Mouse (Mus musculus) heart, embryonic 12.5 days (tissue): ENCODE measurements around the gene Gm20388. TPM values are rescaled to one million over a fixed set of nuclear protein-coding genes. Genes with fewer than 3 reads are reported as not detected.

Experiments used
- ATAC-seq: fragments of 200-750 bp; cut with Nextera tagmentation; 2 replicates; pipeline ENCODE4 v1.8.0; 2017; ENCODE audit warnings: moderate TSS enrichment, moderate library complexity; ENCODE audit not compliant: insufficient number of reproducible peaks, low FRiP score
- H3K27ac ChIP-seq: fragments of 300-500 bp; sonication (generic); 2 replicates; pipeline ENCODE4 v1.5.1; 2016; ENCODE audit warnings: mild to moderate bottlenecking, moderate library complexity; ENCODE audit not compliant: poor library complexity, severe bottlenecking
- H3K27me3 ChIP-seq: fragments of 300-500 bp; sonication (generic); replicated peaks from 2 replicates; pipeline ENCODE4 v1.6.1; 2016; ENCODE audit warnings: mild to moderate bottlenecking, moderate library complexity
- H3K36me3 ChIP-seq: fragments of 300-500 bp; sonication (generic); 2 replicates; pipeline ENCODE4 v1.6.1; 2016; ENCODE audit warnings: mild to moderate bottlenecking, moderate library complexity
- H3K4me1 ChIP-seq: fragments of 300-500 bp; sonication (generic); replicated peaks from 2 replicates; pipeline ENCODE4 v1.6.1; 2016; ENCODE audit warnings: mild to moderate bottlenecking
- H3K4me2 ChIP-seq: fragments of 300-500 bp; sonication (generic); 2 replicates; pipeline ENCODE4 v1.6.1; 2016; ENCODE audit warnings: mild to moderate bottlenecking, moderate library complexity
- H3K4me3 ChIP-seq: fragments of 300-500 bp; sonication (generic); 2 replicates; pipeline ENCODE4 v1.5.1; 2016; ENCODE audit warnings: mild to moderate bottlenecking
- H3K9ac ChIP-seq: fragments of 300-500 bp; sonication (generic); 2 replicates; pipeline ENCODE4 v1.6.1; 2016; ENCODE audit warnings: mild to moderate bottlenecking, moderate library complexity
- H3K9me3 ChIP-seq: fragments of 300-500 bp; sonication (generic); replicated peaks from 2 replicates; pipeline ENCODE4 v1.6.1; 2016; ENCODE audit warnings: mild to moderate bottlenecking, moderate library complexity
- WGBS: fragments of 180-500 bp; shearing (Covaris S2); methylation state at CpG from one replicate; pipeline ENCODE4 v1.1.7; 2016; 5-methylcytosine and 5-hydroxymethylcytosine counted together
- polyA plus RNA-seq: library from polyadenylated mRNA; unstranded; fragments of >200 nt; fragmentation: Nextera tagmentation; extraction: Ambion mirVana; gene quantifications from 2 replicates; pipeline ENCODE4 v1.2.1, GENCODE M21; 2016

Gene Gm20388
- polyA plus RNA-seq, 1 experiment from 2014 or later = not detected

DNA sequence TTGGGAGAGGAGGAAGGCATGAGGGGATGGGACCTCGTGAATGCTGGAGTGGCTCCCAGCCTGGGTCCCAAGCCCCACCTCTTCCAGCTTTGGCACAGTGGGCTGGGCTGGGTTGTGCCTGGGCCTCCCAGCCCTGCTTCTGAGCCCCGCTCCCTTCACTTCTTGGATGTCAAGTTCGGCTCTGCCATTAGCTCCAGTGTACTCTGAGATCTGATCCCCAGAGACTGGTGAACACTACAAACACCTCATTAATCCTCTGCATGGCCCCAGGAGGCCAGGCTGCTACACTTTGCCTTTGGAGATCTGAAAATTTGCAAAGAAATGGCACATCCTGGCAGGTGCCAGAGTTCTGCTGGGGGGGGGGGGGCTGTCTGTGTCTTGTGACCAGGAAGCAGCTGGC, 1858.5 kb downstream of the Gm20388 start:
- 38% methylated on average over 3 of the region's 3 CpGs for WGBS
- Histone ChIP-seq H3K9ac (no peak overlapping the region), H3K4me2 (no peak overlapping the region), H3K9me3 (no peaks in the 10 kb centered on the region), H3K27ac (no peak overlapping the region), H3K36me3 (no peaks in the 10 kb centered on the region), H3K4me3 (no peak overlapping the region), H3K4me1 (no peaks in the 10 kb centered on the region), H3K27me3 (peaks cover 32% of the 10 kb centered on the region; the same call in 1 of the 2 replicates)
- ATAC-seq = no peak

GRCm38 (mm10) chr8:121769621-121770020, 1859.0 kb downstream of the Gm20388 start:
- H3K9ac ChIP-seq = no peak overlapping the region
- no peak overlapping the region for H3K4me3 ChIP-seq
- no peaks in the 10 kb centered on the region for H3K4me1 ChIP-seq
- H3K4me2 ChIP-seq = no peak overlapping the region
- WGBS = 85% methylated on average over 2 of the region's 2 CpGs
- H3K9me3 ChIP-seq = no peaks in the 10 kb centered on the region
- no peaks in the 10 kb centered on the region for H3K36me3 ChIP-seq
- no peak for ATAC-seq
- no peak overlapping the region for H3K27ac ChIP-seq
- H3K27me3 ChIP-seq = peaks cover 28% of the 10 kb centered on the region; the same call in 1 of the 2 replicates

DNA sequence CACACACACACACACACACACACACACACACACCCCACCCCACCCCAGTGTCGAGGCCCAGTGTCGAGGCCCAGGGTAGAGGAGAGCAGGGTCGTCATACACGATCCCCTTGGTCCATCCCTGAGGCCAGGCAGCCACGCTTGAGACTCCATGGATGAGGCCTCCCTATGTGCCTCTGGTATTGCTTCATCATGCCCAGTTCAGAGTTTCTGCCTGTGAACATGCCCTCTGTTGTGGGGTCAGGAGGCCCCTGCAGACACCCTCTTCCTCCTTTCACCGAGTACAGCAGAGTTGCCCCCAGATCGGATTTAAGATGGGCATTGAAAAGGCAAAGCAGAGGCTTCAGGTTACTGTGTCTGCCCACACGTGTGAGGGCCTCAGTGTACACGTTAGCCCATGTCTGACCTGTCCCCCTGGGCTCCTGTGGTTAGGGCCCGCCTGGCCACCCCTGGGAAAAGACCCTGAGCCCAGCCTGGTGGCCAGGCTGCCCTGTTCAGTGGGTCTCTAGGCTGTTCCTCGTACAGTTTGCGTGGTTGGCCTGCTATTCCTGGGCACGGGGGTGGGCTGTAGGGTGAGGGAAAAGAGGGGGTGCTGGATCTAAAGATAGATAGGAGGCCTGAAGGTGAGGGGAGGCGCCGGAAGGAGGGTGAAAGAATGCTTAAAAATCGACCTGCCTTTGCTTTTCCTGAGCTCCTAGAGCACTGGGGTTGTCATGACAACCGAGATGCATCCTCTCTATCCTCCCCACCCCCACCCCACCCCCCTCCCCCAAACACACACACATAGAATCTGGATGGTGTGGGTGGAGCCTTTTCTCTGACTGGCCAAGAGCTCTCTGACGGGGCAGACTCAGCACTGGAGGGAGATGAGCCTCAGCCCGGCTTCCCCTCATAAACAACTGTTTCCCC, 1860.5 kb downstream of the Gm20388 start:
- Histone ChIP-seq H3K4me2 (no peak overlapping the region), H3K27ac (no peak overlapping the region), H3K4me3 (no peak overlapping the region), H3K9me3 (no peaks in the 10 kb centered on the region), H3K9ac (no peak overlapping the region), H3K27me3 (peaks cover 21% of the 10 kb centered on the region; the same call in 1 of the 2 replicates), H3K36me3 (no peaks in the 10 kb centered on the region), H3K4me1 (no peaks in the 10 kb centered on the region)
- WGBS = 43% methylated on average over 19 of the region's 19 CpGs
- ATAC-seq = no peak

GRCm38 (mm10) chr8:121773876-121774275, 1863.2 kb downstream of the Gm20388 start:
- Histone ChIP-seq H3K27me3 (peaks cover 8% of the 10 kb centered on the region; the same call in 1 of the 2 replicates), H3K27ac (no peak overlapping the region), H3K4me1 (no peaks in the 10 kb centered on the region), H3K9me3 (no peaks in the 10 kb centered on the region), H3K9ac (no peak overlapping the region), H3K36me3 (no peaks in the 10 kb centered on the region), H3K4me2 (no peak overlapping the region), H3K4me3 (no peak overlapping the region)
- no peak for ATAC-seq
- WGBS = 81% methylated on average over 12 of the region's 12 CpGs

- no peak overlapping the region for H3K27ac ChIP-seq
- H3K4me1 ChIP-seq = peaks cover 38% of the 10 kb centered on the region
- no peak overlapping the region for H3K4me2 ChIP-seq
- H3K4me3 ChIP-seq = no peak overlapping the region
- no peaks in the 10 kb centered on the region for H3K27me3 ChIP-seq
- no peaks in the 10 kb centered on the region for H3K36me3 ChIP-seq
- ATAC-seq = no peak
- WGBS = 56% methylated on average over 5 of the region's 5 CpGs
- H3K9ac ChIP-seq = no peak overlapping the region
- H3K9me3 ChIP-seq = no peaks in the 10 kb centered on the region
Observed at GRCm38 (mm10) chr8:121782493-121782892, 1871.9 kb downstream of the Gm20388 start.

- Histone ChIP-seq H3K4me3 (no peak overlapping the region), H3K27ac (peak overlapping the region; percentile 93), H3K4me2 (peak overlapping the region; percentile 42), H3K9me3 (no peaks in the 10 kb centered on the region), H3K9ac (peak overlapping the region; percentile 69), H3K27me3 (no peaks in the 10 kb centered on the region), H3K36me3 (no peaks in the 10 kb centered on the region), H3K4me1 (peaks cover 39% of the 10 kb centered on the region)
- WGBS = 39% methylated on average over 10 of the region's 10 CpGs
- peak; percentile 82 for ATAC-seq
Observed at GRCm38 (mm10) chr8:121786542-121786941, 1875.9 kb downstream of the Gm20388 start.

DNA sequence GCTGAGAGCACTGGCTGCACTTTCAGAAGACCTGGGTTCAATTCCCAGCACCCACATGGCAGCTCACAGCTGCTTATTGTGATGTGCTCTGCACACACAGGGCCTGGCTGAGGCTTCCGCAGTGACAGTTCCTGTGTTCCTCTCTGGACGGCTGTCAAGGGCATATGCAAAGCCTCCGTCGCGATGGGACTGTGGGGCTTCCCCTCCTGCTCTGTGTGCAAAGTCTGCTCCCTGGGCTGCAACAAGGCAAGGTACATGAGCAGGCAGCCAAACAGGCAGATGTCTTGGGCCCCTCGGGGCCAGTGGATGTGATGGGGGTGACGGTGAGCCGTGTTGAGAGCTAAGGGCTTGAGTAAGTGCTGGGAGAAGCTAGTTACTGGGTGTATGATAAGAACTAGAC, 1878.1 kb downstream of the Gm20388 start:
- Histone ChIP-seq H3K4me3 (no peak overlapping the region), H3K9ac (no peak overlapping the region), H3K4me1 (peaks cover 50% of the 10 kb centered on the region), H3K27ac (no peak overlapping the region), H3K36me3 (no peaks in the 10 kb centered on the region), H3K4me2 (no peak overlapping the region), H3K27me3 (no peaks in the 10 kb centered on the region), H3K9me3 (no peaks in the 10 kb centered on the region)
- no peak for ATAC-seq
- WGBS = 67% methylated on average over 8 of the region's 8 CpGs

- Histone ChIP-seq H3K27me3 (no peaks in the 10 kb centered on the region), H3K9ac (no peak overlapping the region), H3K36me3 (peaks cover 27% of the 10 kb centered on the region), H3K9me3 (no peaks in the 10 kb centered on the region), H3K4me3 (no peak overlapping the region), H3K4me2 (no peak overlapping the region), H3K4me1 (peaks cover 27% of the 10 kb centered on the region), H3K27ac (no peak overlapping the region; the same call in 1 of the 2 replicates)
- 61% methylated on average over 7 of the region's 7 CpGs for WGBS
- ATAC-seq = no peak
Observed at GRCm38 (mm10) chr8:121792159-121792558, 1881.5 kb downstream of the Gm20388 start.

- Histone ChIP-seq H3K4me2 (no peak overlapping the region), H3K4me3 (no peak overlapping the region), H3K9ac (no peak overlapping the region), H3K9me3 (no peaks in the 10 kb centered on the region), H3K27ac (no peak overlapping the region; the same call in 1 of the 2 replicates), H3K27me3 (no peaks in the 10 kb centered on the region), H3K4me1 (peaks cover 27% of the 10 kb centered on the region), H3K36me3 (peaks cover 32% of the 10 kb centered on the region)
- 59% methylated on average over 4 of the region's 4 CpGs for WGBS
- ATAC-seq = no peak
Observed at GRCm38 (mm10) chr8:121792627-121793026, 1882.0 kb downstream of the Gm20388 start.

DNA sequence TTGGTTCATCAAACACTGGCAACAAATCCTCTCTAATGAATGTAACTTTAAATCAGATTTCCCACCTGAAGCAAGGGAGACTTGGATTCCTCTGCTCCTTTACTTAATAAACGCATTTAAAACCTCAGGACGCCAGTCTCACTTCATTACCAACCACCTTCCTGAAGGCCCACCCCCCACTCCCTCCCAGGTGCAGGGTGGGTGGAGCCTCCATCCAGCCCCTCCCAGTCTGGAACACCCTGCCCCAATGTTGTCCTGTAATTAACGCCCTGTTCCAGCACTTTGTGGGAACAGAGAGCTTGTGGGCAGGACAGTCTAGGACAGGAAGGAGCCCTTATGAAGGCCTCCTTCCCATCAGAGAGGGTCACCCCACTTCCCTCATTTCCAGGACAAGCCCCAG, 1883.5 kb downstream of the Gm20388 start:
- Histone ChIP-seq H3K9ac (no peak overlapping the region), H3K27me3 (no peaks in the 10 kb centered on the region), H3K9me3 (no peaks in the 10 kb centered on the region), H3K4me1 (peaks cover 42% of the 10 kb centered on the region), H3K4me3 (no peak overlapping the region), H3K36me3 (peaks cover 40% of the 10 kb centered on the region), H3K27ac (no peak overlapping the region), H3K4me2 (no peak overlapping the region)
- ATAC-seq = no peak
- 50% methylated on average over 3 of the region's 3 CpGs for WGBS

DNA sequence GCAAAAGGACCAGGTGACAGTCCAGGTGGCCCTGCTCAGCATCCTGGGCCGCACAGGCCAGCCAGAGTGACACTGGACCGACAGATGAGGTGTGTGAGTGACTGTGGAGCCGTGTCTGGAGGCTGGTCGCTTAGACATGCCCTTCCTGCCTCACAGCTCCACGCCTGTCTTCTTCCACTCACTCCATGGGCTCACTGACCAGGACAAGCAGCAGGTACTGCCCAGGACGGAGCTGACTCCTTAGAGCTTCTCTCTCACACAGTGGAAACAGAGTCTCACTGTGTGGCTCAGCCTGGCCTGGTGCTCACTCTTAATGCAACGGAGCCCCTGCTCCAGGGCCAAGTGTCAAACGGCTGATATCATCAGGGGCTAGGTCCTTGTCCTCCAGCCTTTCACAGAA, 1884.8 kb downstream of the Gm20388 start:
- no peaks in the 10 kb centered on the region for H3K9me3 ChIP-seq
- H3K9ac ChIP-seq = no peak overlapping the region
- no peaks in the 10 kb centered on the region for H3K27me3 ChIP-seq
- H3K4me3 ChIP-seq = no peak overlapping the region
- H3K27ac ChIP-seq = no peak overlapping the region
- no peak for ATAC-seq
- H3K4me2 ChIP-seq = no peak overlapping the region
- H3K36me3 ChIP-seq = peaks cover 49% of the 10 kb centered on the region
- WGBS = 88% methylated on average over 8 of the region's 8 CpGs
- H3K4me1 ChIP-seq = peaks cover 54% of the 10 kb centered on the region
